Mouse (Mus musculus): ENCODE data around the gene Cacng6. TPM values are rescaled to one million over a fixed set of nuclear protein-coding genes. Genes with fewer than 3 reads are reported as not detected.

Cacng6 gene
- polyA plus RNA-seq, 1 experiment from 2014 or later: 0.44 TPM

DNA sequence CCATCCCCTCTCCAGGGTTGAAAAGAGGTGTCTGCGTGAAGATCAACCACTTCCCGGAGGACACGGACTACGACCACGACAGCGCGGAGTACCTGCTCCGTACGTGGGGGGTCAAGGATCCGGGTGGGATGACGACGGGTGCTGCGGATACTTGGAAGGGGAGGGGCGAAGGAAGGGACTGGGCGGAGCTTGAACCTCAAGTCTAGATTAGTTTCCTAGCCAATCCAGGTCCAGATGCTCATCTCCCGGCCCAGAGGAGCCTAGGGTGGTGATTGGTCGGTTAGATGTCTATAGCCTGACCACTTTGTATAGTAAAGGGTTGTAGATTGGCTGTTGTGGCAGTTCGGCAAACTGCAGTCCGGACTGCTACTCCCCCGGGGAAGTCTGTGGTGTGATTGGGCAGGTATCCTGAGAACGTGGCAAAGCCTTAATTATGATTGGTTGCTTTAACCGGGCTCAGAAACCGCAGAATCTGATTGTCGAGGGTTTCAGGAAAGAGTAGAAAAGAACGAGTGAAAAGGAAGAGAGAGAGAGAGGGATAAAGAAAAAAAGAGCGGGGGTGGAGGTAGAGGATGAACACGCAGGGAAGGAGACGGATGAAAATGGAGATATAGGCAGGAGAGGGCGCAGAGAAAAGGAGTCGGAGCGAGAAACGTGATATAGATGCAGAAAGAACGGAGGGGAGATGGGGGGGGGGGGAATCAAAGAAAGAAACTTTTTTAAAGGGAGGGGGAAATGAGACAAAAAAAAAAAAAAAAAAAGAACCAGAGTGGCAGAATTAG lies 12.6 kb upstream of the Cacng6 start:
- peak; percentile 95 for ATAC-seq (replicated peaks; ENCODE audit: low FRiP score)
- Histone ChIP-seq H3K36me3 (ENCODE audit: control insufficient read depth, insufficient read depth, low read length) (no peaks in the 10 kb centered on the region), H3K27ac (ENCODE audit: low read depth, low read length) (no peak overlapping the region), H3K9me3 (ENCODE audit: control insufficient read depth, low read length) (no peaks in the 10 kb centered on the region), H3K4me3 (ENCODE audit: low read depth, low read length) (peak overlapping the region; percentile 32), H3K4me1 (replicated peaks; ENCODE audit: control insufficient read depth, insufficient read depth, low read length) (peaks cover 2% of the 10 kb centered on the region), H3K9ac (ENCODE audit: low read length) (peak overlapping the region; percentile 57), H3K4me2 (ENCODE audit: low read depth, low read length, severe bottlenecking) (peak overlapping the region; percentile 88), H3K27me3 (ENCODE audit: control insufficient read depth, insufficient read depth, low read length) (peaks cover 31% of the 10 kb centered on the region)
- peak; percentile 86 for DNase-seq (ENCODE audit: low spot score)
- WGBS: under 1% methylated on average over 33 of the region's 33 CpGs

DNA sequence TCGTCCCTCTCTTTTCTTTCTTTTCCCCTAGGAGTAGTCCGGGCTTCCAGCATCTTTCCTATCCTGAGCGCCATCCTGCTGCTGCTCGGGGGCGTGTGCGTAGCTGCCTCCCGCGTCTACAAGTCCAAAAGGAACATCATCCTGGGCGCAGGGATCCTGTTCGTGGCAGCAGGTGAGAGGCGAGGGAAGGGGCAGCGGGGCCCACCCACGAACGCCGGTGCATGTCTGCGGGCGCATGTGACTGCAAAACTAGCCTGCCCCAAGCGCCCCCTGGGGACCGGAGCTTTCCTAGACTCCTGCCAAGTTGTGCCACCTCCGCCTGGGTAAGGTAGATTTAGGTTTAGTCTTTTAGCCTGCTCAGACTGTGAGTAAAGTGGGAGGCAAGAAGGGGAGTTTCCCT lies 12.0 kb upstream of the Cacng6 start:
- Histone ChIP-seq H3K4me1 (replicated peaks; ENCODE audit: control insufficient read depth, insufficient read depth, low read length) (peaks cover 2% of the 10 kb centered on the region), H3K9me3 (ENCODE audit: control insufficient read depth, low read length) (no peaks in the 10 kb centered on the region), H3K9ac (ENCODE audit: low read length) (peak overlapping the region; percentile 57), H3K27ac (ENCODE audit: low read depth, low read length) (no peak overlapping the region), H3K36me3 (ENCODE audit: control insufficient read depth, insufficient read depth, low read length) (no peaks in the 10 kb centered on the region), H3K27me3 (ENCODE audit: control insufficient read depth, insufficient read depth, low read length) (peaks cover 33% of the 10 kb centered on the region), H3K4me3 (ENCODE audit: low read depth, low read length) (peak overlapping the region; percentile 32), H3K4me2 (ENCODE audit: low read depth, low read length, severe bottlenecking) (peak overlapping the region; percentile 88)
- under 1% methylated on average over 20 of the region's 20 CpGs for WGBS
- DNase-seq (ENCODE audit: low spot score) (peak; percentile 81), ATAC-seq (replicated peaks; ENCODE audit: low FRiP score) (no peak)

DNA sequence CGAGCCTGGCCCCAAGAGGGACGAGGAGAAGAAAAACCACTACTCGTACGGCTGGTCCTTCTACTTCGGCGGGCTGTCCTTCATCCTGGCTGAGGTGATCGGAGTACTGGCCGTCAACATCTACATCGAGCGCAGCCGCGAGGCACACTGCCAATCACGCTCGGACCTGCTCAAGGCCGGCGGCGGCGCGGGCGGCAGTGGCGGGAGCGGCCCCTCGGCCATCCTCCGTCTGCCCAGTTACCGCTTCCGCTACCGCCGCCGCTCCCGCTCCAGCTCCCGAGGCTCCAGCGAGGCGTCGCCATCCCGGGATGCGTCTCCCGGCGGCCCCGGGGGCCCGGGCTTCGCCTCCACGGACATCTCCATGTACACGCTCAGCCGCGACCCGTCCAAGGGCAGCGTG lies 9.1 kb upstream of the Cacng6 start:
- H3K36me3 ChIP-seq (ENCODE audit: control insufficient read depth, insufficient read depth, low read length): no peaks in the 10 kb centered on the region
- peaks cover 33% of the 10 kb centered on the region for H3K27me3 ChIP-seq (ENCODE audit: control insufficient read depth, insufficient read depth, low read length)
- 1% methylated on average over 43 of the region's 47 CpGs for WGBS
- peak overlapping the region; percentile 68 for H3K9ac ChIP-seq (ENCODE audit: low read length)
- peaks cover 2% of the 10 kb centered on the region for H3K4me1 ChIP-seq (replicated peaks; ENCODE audit: control insufficient read depth, insufficient read depth, low read length)
- no peak for ATAC-seq (replicated peaks; ENCODE audit: low FRiP score)
- no peaks in the 10 kb centered on the region for H3K9me3 ChIP-seq (ENCODE audit: control insufficient read depth, low read length)
- no peak overlapping the region for H3K27ac ChIP-seq (ENCODE audit: low read depth, low read length)
- peak overlapping the region; percentile 99 for H3K4me2 ChIP-seq (ENCODE audit: low read depth, low read length, severe bottlenecking)
- DNase-seq (ENCODE audit: low spot score): peak; percentile 71
- H3K4me3 ChIP-seq (ENCODE audit: low read depth, low read length): peak overlapping the region; percentile 55

DNA sequence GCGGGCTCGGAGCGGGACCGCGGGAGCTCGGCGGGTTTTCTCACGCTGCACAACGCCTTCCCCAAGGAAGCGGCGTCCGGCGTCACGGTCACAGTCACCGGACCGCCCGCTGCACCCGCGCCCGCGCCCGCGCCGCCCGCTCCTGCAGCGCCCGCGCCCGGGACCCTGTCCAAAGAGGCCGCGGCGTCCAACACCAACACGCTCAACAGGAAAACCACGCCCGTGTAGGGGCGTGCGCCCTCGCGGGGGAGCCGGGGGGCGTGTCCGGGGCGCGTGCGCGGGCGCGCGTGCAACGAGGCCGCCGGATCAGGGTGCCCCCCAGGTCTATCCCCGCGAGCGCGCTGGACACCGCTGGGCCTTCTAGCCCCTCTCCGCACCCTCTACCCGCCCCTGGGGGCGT lies 8.6 kb upstream of the Cacng6 start:
- H3K4me2 ChIP-seq (ENCODE audit: low read depth, low read length, severe bottlenecking): peak overlapping the region; percentile 99
- H3K4me3 ChIP-seq (ENCODE audit: low read depth, low read length): peak overlapping the region; percentile 55
- peaks cover 2% of the 10 kb centered on the region for H3K4me1 ChIP-seq (replicated peaks; ENCODE audit: control insufficient read depth, insufficient read depth, low read length)
- no peaks in the 10 kb centered on the region for H3K9me3 ChIP-seq (ENCODE audit: control insufficient read depth, low read length)
- H3K9ac ChIP-seq (ENCODE audit: low read length): peak overlapping the region; percentile 68
- no peak overlapping the region for H3K27ac ChIP-seq (ENCODE audit: low read depth, low read length)
- DNase-seq (ENCODE audit: low spot score) (peak; percentile 67), ATAC-seq (replicated peaks; ENCODE audit: low FRiP score) (0 out of 2 replicates have a peak, but pooled peaks have one; percentile 9)
- peaks cover 33% of the 10 kb centered on the region for H3K27me3 ChIP-seq (ENCODE audit: control insufficient read depth, insufficient read depth, low read length)
- no peaks in the 10 kb centered on the region for H3K36me3 ChIP-seq (ENCODE audit: control insufficient read depth, insufficient read depth, low read length)
- WGBS: under 1% methylated on average over 45 of the region's 60 CpGs

DNA sequence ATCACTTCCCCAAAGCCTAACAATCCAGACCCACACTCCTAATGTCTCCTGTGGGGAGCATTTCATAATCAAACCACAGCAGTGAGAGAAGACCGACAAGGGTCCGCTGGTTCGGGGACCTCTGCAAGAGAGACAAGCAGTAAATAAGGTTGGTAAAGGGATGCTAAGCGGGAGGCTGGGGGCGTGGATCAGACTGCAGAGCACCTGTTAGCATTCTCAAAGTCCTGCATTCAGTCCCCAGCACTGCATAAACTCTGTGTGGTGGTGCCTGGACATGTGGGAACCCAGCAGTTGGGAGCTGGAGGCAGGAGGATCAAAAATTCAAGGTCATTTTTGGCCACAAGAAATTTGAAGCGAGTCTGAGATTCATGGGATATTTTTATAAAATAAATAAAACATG lies 4.1 kb upstream of the Cacng6 start:
- Histone ChIP-seq H3K27me3 (ENCODE audit: control insufficient read depth, insufficient read depth, low read length) (peaks cover 25% of the 10 kb centered on the region), H3K9ac (ENCODE audit: low read length) (no peak overlapping the region), H3K4me3 (ENCODE audit: low read depth, low read length) (no peak overlapping the region), H3K4me2 (ENCODE audit: low read depth, low read length, severe bottlenecking) (no peak overlapping the region), H3K9me3 (ENCODE audit: control insufficient read depth, low read length) (no peaks in the 10 kb centered on the region), H3K4me1 (replicated peaks; ENCODE audit: control insufficient read depth, insufficient read depth, low read length) (peaks cover 10% of the 10 kb centered on the region), H3K36me3 (ENCODE audit: control insufficient read depth, insufficient read depth, low read length) (no peaks in the 10 kb centered on the region), H3K27ac (ENCODE audit: low read depth, low read length) (no peak overlapping the region)
- no peak for DNase-seq (ENCODE audit: low spot score)
- ATAC-seq (replicated peaks; ENCODE audit: low FRiP score): no peak
- 36% methylated on average over 6 of the region's 6 CpGs for WGBS

DNA sequence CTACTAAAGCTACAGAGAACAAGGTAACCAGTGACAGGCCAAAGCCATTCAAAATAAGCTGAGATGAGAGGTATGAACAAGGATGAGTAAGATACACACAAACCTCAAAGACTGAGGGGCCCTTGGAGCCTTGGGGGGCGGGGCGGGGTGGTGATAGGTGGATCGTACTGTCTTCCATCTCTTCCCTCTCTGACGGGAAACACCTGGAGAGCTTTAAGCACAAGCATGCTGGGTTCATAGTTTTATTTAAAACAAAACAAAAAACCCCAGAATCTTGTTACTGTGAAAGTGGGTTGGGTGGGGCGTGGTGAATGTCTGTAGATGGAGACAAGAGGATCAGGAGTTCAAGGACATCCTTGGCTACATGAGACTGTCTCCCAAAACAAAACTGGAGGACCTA lies 3.5 kb upstream of the Cacng6 start:
- Histone ChIP-seq H3K9ac (ENCODE audit: low read length) (no peak overlapping the region), H3K9me3 (ENCODE audit: control insufficient read depth, low read length) (no peaks in the 10 kb centered on the region), H3K4me3 (ENCODE audit: low read depth, low read length) (no peak overlapping the region), H3K4me1 (replicated peaks; ENCODE audit: control insufficient read depth, insufficient read depth, low read length) (peaks cover 8% of the 10 kb centered on the region), H3K27ac (ENCODE audit: low read depth, low read length) (no peak overlapping the region), H3K36me3 (ENCODE audit: control insufficient read depth, insufficient read depth, low read length) (no peaks in the 10 kb centered on the region), H3K27me3 (ENCODE audit: control insufficient read depth, insufficient read depth, low read length) (peaks cover 22% of the 10 kb centered on the region), H3K4me2 (ENCODE audit: low read depth, low read length, severe bottlenecking) (no peak overlapping the region)
- ATAC-seq (replicated peaks; ENCODE audit: low FRiP score) (no peak), DNase-seq (ENCODE audit: low spot score) (no peak)
- 62% methylated on average over 5 of the region's 5 CpGs for WGBS

DNA sequence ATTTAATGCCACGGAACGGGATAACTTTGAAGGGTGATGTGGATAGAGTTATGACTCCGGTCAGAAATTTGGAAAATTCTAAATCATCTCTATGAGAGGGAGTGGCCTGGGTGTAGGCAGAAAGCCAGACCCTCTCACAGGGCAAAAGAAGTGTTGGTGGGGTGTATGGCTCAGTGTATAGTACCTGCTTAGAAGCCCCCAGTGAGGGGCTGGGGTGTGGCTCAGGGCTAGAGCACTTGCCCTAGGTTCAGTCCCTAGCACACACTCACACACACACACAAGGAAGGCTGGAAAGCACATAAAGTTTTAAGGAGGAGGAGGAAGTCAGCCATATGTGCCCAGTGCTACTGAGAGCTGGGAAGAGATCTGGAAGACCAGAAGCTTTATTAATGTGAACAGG lies 2.7 kb upstream of the Cacng6 start:
- WGBS: 83% methylated on average over 3 of the region's 3 CpGs

DNA sequence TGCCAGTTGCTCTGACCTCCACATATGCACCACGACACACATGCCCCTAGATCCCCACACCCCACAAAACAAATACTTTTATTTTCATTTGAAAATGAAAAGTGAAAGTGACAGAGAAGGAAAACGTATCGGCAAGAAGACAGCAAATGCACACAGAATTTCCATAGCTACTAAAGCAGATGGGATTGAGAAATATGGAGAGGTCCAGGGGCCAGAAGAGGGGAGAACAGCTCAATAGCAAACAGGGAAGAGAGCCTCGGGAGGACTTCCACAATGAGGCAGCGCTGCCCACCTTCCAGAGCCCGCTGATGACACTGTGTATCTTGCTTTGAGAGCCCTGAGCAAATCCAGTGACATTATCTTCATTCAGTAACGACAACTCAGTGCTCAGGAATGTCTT lies 1.9 kb upstream of the Cacng6 start:
- H3K4me1 ChIP-seq (replicated peaks; ENCODE audit: control insufficient read depth, insufficient read depth, low read length): peaks cover 8% of the 10 kb centered on the region; the same call in 1 of the 2 replicates
- no peak overlapping the region for H3K4me2 ChIP-seq (ENCODE audit: low read depth, low read length, severe bottlenecking)
- no peak for ATAC-seq (replicated peaks; ENCODE audit: low FRiP score)
- no peaks in the 10 kb centered on the region for H3K36me3 ChIP-seq (ENCODE audit: control insufficient read depth, insufficient read depth, low read length)
- no peak for DNase-seq (ENCODE audit: low spot score)
- H3K27ac ChIP-seq (ENCODE audit: low read depth, low read length): no peak overlapping the region
- no peaks in the 10 kb centered on the region for H3K9me3 ChIP-seq (ENCODE audit: control insufficient read depth, low read length)
- H3K9ac ChIP-seq (ENCODE audit: low read length): no peak overlapping the region
- H3K4me3 ChIP-seq (ENCODE audit: low read depth, low read length): no peak overlapping the region
- 64% methylated on average over 7 of the region's 7 CpGs for WGBS
- H3K27me3 ChIP-seq (ENCODE audit: control insufficient read depth, insufficient read depth, low read length): peaks cover 14% of the 10 kb centered on the region

More for the DNA sequence above, 2.7 kb upstream of the Cacng6 start:
- no peaks in the 10 kb centered on the region for H3K9me3 ChIP-seq (ENCODE audit: control insufficient read depth, low read length)
- DNase-seq (ENCODE audit: low spot score) (no peak), ATAC-seq (replicated peaks; ENCODE audit: low FRiP score) (no peak)
- no peak overlapping the region for H3K9ac ChIP-seq (ENCODE audit: low read length)
- peaks cover 8% of the 10 kb centered on the region; the same call in 1 of the 2 replicates for H3K4me1 ChIP-seq (replicated peaks; ENCODE audit: control insufficient read depth, insufficient read depth, low read length)
- no peaks in the 10 kb centered on the region for H3K36me3 ChIP-seq (ENCODE audit: control insufficient read depth, insufficient read depth, low read length)
- no peak overlapping the region for H3K27ac ChIP-seq (ENCODE audit: low read depth, low read length)
- no peak overlapping the region for H3K4me3 ChIP-seq (ENCODE audit: low read depth, low read length)
- no peak overlapping the region for H3K4me2 ChIP-seq (ENCODE audit: low read depth, low read length, severe bottlenecking)
- peaks cover 17% of the 10 kb centered on the region for H3K27me3 ChIP-seq (ENCODE audit: control insufficient read depth, insufficient read depth, low read length)

DNA sequence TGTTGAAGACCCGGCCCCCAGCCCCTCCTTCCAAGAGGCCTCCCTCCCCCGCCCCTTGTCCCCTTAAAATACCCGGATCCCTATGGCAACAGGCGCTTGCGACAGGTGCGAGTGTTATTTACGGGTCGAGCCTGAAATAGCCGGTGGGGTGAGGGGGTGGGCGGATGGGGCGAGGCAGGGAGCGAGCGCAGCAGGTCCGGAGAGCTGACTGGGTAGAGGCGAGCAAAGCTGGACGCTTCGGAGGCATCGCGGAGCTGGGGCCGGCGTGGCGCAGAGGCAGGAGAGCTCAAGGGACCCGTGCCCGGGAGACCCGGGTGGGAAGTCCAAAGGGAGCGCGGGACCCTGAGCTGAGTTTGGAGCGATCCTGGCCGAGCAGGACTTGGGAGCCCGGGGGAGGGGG lies 565 bp upstream of the Cacng6 start:
- Histone ChIP-seq H3K4me3 (ENCODE audit: low read depth, low read length) (peak overlapping the region; percentile 27), H3K27me3 (ENCODE audit: control insufficient read depth, insufficient read depth, low read length) (peaks cover 14% of the 10 kb centered on the region), H3K9ac (ENCODE audit: low read length) (peak overlapping the region; percentile 43), H3K4me2 (ENCODE audit: low read depth, low read length, severe bottlenecking) (peak overlapping the region; percentile 65), H3K9me3 (ENCODE audit: control insufficient read depth, low read length) (no peaks in the 10 kb centered on the region), H3K4me1 (replicated peaks; ENCODE audit: control insufficient read depth, insufficient read depth, low read length) (peaks cover 8% of the 10 kb centered on the region; the same call in 1 of the 2 replicates), H3K36me3 (ENCODE audit: control insufficient read depth, insufficient read depth, low read length) (no peaks in the 10 kb centered on the region), H3K27ac (ENCODE audit: low read depth, low read length) (no peak overlapping the region)
- 1% methylated on average over 30 of the region's 30 CpGs for WGBS
- ATAC-seq (replicated peaks; ENCODE audit: low FRiP score) (peak; percentile 47), DNase-seq (ENCODE audit: low spot score) (no peak)

Measured in forebrain, embryonic 11.5 days (tissue).